Mouse (Mus musculus): Measurements from ENCODE around the gene Pdss2. TPM values are rescaled to one million over a fixed set of nuclear protein-coding genes. Genes with fewer than 3 reads are reported as not detected.

Pdss2 gene
- polyA plus RNA-seq, 1 experiment from 2014 or later, result 14.6 TPM

GRCm38 (mm10) chr10:43512976-43513375 lies 291.7 kb downstream of the Pdss2 start:
- H3K9ac ChIP-seq, result no peak overlapping the region
- H3K27ac ChIP-seq (replicated peaks), result no peak overlapping the region
- no peaks in the 10 kb centered on the region for H3K27me3 ChIP-seq
- no peak overlapping the region for H3K4me3 ChIP-seq
- 93% methylated on average over 10 of the region's 10 CpGs for WGBS
- H3K9me3 ChIP-seq, result no peaks in the 10 kb centered on the region
- no peak overlapping the region for H3K4me2 ChIP-seq
- ATAC-seq (ENCODE audit: low read depth), result no peak
- H3K4me1 ChIP-seq (replicated peaks), result no peaks in the 10 kb centered on the region; the same call in 1 of the 2 replicates
- H3K36me3 ChIP-seq, result peaks cover 57% of the 10 kb centered on the region

Other genes starting within 250 kb of the Pdss2 start
- gene Sobp, start 47.0 kb upstream of the Pdss2 start, polyA plus RNA-seq (2015; fragmentation: Nextera tagmentation; extraction: Ambion mirVana), result 8.3 and 10.2 TPM in 2 replicates
- gene 9030612E09Rik, start 46.8 kb upstream of the Pdss2 start, polyA plus RNA-seq (2015; fragmentation: Nextera tagmentation; extraction: Ambion mirVana), result 1.9 TPM in 2 replicates